Mouse (Mus musculus): ENCODE measurements at regions not wholly inside any gene's neighbourhood (a gene's known extent, or its start where the extent isn't known, plus 50 kb on each side); places are given as distances from the start of the nearest gene placed in this dataset.

DNA sequence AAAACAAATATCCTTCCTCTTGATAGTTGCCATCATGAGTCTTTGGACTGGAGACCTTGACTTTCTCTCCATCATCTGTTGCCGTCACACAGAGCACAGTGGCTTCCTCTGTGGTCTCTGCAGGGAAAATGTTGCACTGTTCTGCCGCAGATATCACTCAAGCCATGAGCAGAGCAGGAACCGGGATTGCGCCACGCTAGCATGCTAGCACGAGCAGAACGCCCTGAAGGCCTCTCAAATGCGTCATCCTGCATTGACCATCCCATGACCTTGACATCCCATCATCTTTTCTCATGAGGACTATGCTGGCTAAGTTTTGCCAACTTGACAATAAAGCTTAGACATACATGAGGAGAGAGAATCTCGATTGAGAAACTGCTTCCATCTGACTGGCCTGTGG lies 134.6 kb upstream of the Thbs1 start:
- H3K4me2 ChIP-seq (ENCODE audit: low read length) = no peak overlapping the region
- ATAC-seq (no peak), DNase-seq (ENCODE audit: low spot score) (no peak)
- no peaks in the 10 kb centered on the region for H3K4me1 ChIP-seq (ENCODE audit: control insufficient read depth, insufficient read depth, low read length)
- no peak overlapping the region for H3K4me3 ChIP-seq (ENCODE audit: low read depth, low read length)
- no peak overlapping the region for H3K9ac ChIP-seq (ENCODE audit: low read length)
- no peak overlapping the region for H3K27ac ChIP-seq (ENCODE audit: low read depth, low read length)
- no peaks in the 10 kb centered on the region for H3K27me3 ChIP-seq (replicated peaks; ENCODE audit: control insufficient read depth, insufficient read depth, low read length)
- H3K36me3 ChIP-seq (ENCODE audit: control insufficient read depth, insufficient read depth, low read length) = no peaks in the 10 kb centered on the region
- WGBS = 91% methylated on average over 9 of the region's 9 CpGs
- H3K9me3 ChIP-seq (replicated peaks; ENCODE audit: control insufficient read depth, low read length) = no peaks in the 10 kb centered on the region

DNA sequence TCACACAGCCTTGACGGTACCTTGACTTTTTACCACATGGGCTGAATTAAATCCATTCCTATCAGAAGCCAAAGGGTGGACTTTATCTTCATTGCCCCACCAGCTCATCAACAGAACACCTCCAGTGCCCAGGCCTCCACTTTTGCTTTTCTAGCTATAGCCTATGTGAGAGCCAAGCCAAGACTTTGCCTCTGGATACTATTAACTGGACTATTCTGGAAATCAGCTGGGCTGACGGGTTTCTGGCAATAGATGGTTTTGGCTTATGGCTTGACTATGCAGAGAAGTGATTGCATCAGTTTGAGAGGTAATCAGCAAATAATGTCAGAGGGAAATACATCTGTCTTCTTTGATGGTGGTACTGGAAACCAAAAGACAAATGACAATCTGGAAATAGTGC lies 130.8 kb upstream of the Thbs1 start:
- Histone ChIP-seq H3K4me1 (ENCODE audit: control insufficient read depth, insufficient read depth, low read length) (no peaks in the 10 kb centered on the region), H3K27ac (ENCODE audit: low read depth, low read length) (no peak overlapping the region), H3K27me3 (replicated peaks; ENCODE audit: control insufficient read depth, insufficient read depth, low read length) (no peaks in the 10 kb centered on the region), H3K36me3 (ENCODE audit: control insufficient read depth, insufficient read depth, low read length) (no peaks in the 10 kb centered on the region), H3K4me2 (ENCODE audit: low read length) (no peak overlapping the region), H3K9ac (ENCODE audit: low read length) (no peak overlapping the region), H3K9me3 (replicated peaks; ENCODE audit: control insufficient read depth, low read length) (no peaks in the 10 kb centered on the region), H3K4me3 (ENCODE audit: low read depth, low read length) (no peak overlapping the region)
- no peak for DNase-seq (ENCODE audit: low spot score)
- WGBS = 91% methylated on average over 2 of the region's 2 CpGs
- no peak for ATAC-seq

DNA sequence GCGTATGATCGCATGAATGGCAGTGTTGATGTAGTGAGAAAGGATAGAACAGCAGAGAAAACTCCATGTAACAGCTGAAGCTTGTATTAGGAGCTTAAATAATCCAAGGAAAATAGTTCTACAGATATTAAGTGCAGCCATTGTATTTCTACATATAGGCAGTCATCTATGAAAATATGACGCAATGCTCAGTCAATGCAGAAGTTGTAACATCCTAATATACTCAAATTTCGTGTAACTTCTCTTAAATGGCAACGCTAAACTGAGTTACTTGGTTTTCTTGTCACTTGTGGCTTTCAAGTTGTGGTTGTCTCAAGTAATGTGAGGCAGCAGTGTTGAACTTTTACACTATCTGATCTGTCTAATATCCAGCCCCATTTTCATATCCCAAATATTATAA lies 127.1 kb upstream of the Thbs1 start:
- WGBS = 93% methylated on average over 5 of the region's 5 CpGs
- no peak overlapping the region for H3K4me2 ChIP-seq (ENCODE audit: low read length)
- DNase-seq (ENCODE audit: low spot score) (no peak), ATAC-seq (no peak)
- H3K9ac ChIP-seq (ENCODE audit: low read length) = no peak overlapping the region
- no peaks in the 10 kb centered on the region for H3K9me3 ChIP-seq (replicated peaks; ENCODE audit: control insufficient read depth, low read length)
- H3K27ac ChIP-seq (ENCODE audit: low read depth, low read length) = no peak overlapping the region
- H3K27me3 ChIP-seq (replicated peaks; ENCODE audit: control insufficient read depth, insufficient read depth, low read length) = no peaks in the 10 kb centered on the region
- H3K4me3 ChIP-seq (ENCODE audit: low read depth, low read length) = no peak overlapping the region
- H3K4me1 ChIP-seq (ENCODE audit: control insufficient read depth, insufficient read depth, low read length) = no peaks in the 10 kb centered on the region
- no peaks in the 10 kb centered on the region for H3K36me3 ChIP-seq (ENCODE audit: control insufficient read depth, insufficient read depth, low read length)

DNA sequence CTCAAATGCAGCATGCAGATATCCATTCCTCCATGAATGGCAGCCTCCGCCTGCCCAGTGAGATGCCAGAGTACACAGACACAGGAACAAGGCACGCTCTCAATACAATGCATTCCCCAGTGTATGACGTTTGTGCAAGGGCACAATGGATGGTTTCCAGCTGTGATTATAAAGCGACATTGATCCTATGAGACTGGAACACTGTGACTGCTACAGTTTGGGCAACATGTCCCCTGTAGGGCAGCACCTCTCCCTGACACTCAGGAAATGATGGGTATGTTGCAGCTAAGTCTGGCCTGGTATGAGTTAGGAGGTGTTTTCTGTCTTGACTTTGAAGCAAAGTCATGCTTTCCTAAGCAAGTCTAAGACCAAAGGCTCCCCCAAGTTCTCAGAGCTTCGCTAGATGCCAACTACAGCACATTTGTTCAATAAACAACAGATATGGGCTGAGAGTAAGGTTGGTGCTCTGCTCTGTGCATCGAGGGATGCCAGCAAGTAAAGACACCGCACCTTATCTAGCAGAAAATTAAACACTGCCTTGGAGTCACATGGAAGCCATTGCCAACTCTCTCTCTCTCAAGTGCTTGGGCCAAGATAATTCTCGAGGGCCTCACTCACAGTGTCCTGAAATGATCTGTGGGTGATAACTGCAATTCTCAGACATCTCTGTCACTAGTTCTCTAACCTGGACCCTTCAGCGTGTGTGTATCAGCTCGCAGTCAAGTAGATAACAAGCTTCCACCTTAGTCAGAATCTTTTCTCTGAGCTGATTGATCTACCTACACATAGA lies 124.1 kb upstream of the Thbs1 start:
- no peaks in the 10 kb centered on the region for H3K4me1 ChIP-seq (ENCODE audit: control insufficient read depth, insufficient read depth, low read length)
- ATAC-seq = no peak
- H3K9ac ChIP-seq (ENCODE audit: low read length) = no peak overlapping the region

DNA sequence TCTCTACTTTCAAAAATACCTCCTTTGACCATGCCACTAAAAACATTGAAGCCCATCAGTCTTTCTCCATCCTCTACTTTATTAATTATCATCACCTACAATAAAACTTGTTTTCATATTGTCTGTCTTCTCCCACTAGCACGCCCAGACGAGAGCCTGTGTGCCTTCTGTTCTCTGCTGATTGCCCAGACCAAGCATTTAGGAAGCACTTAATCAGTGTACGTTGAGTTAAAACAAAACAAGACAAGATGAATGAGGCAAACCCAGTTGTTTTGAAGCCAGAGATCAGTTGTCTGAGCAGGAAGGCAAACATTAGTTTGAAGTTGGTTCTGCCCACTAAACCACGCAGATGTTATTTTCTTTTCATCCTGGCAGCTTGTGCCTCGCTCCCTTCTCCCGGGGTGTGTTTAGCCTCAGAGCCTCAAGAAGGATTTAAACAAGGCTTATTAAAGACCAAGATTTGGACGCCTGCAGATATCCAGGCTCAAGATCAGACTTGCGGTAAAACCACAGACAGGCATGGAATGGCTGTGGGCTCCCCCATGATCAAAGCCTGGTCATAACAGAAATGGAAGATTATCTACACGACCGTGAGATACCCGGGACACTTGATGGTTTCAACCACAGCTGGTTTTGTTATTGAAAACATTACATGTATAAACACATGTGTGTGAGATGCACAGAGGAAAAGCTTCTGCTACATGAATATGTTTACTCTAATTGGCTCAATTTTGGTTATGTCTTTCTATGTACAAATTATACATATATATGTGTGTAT lies 123.1 kb upstream of the Thbs1 start:
- Histone ChIP-seq H3K9ac (ENCODE audit: low read length) (no peak overlapping the region), H3K27me3 (replicated peaks; ENCODE audit: control insufficient read depth, insufficient read depth, low read length) (no peaks in the 10 kb centered on the region), H3K4me2 (ENCODE audit: low read length) (no peak overlapping the region), H3K4me1 (ENCODE audit: control insufficient read depth, insufficient read depth, low read length) (no peaks in the 10 kb centered on the region), H3K9me3 (replicated peaks; ENCODE audit: control insufficient read depth, low read length) (no peaks in the 10 kb centered on the region), H3K27ac (ENCODE audit: low read depth, low read length) (no peak overlapping the region), H3K36me3 (ENCODE audit: control insufficient read depth, insufficient read depth, low read length) (no peaks in the 10 kb centered on the region), H3K4me3 (ENCODE audit: low read depth, low read length) (no peak overlapping the region)
- WGBS = 77% methylated on average over 11 of the region's 11 CpGs
- DNase-seq (ENCODE audit: low spot score) (no peak), ATAC-seq (no peak)

More for the DNA sequence above, 124.1 kb upstream of the Thbs1 start:
- Histone ChIP-seq H3K4me2 (ENCODE audit: low read length) (no peak overlapping the region), H3K36me3 (ENCODE audit: control insufficient read depth, insufficient read depth, low read length) (no peaks in the 10 kb centered on the region), H3K27ac (ENCODE audit: low read depth, low read length) (no peak overlapping the region), H3K4me3 (ENCODE audit: low read depth, low read length) (no peak overlapping the region), H3K9me3 (replicated peaks; ENCODE audit: control insufficient read depth, low read length) (no peaks in the 10 kb centered on the region), H3K27me3 (replicated peaks; ENCODE audit: control insufficient read depth, insufficient read depth, low read length) (no peaks in the 10 kb centered on the region)
- WGBS = 69% methylated on average over 10 of the region's 10 CpGs
- DNase-seq (ENCODE audit: low spot score) = no peak

DNA sequence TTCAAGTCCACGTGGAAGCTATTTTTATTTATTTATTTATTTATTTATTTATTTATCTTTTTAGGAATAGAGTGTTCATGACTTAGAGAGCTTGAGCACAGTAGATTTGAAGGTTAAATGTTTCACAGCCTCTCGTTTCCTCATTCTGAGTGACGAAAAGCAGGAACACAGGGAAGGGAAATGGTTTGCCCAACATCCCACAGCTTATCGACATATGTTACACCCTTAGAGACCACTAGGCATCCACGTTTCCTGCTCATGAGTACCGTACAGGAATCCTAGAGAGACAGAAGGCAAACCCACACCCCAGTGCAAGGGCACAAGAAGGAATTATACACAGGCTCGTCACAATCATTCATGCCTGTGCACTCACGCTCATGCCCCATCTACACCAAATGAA lies 122.5 kb upstream of the Thbs1 start:
- 91% methylated on average over 8 of the region's 8 CpGs for WGBS
- H3K9me3 ChIP-seq (replicated peaks; ENCODE audit: control insufficient read depth, low read length) = no peaks in the 10 kb centered on the region
- no peak overlapping the region for H3K4me3 ChIP-seq (ENCODE audit: low read depth, low read length)
- H3K36me3 ChIP-seq (ENCODE audit: control insufficient read depth, insufficient read depth, low read length) = no peaks in the 10 kb centered on the region
- no peak overlapping the region for H3K27ac ChIP-seq (ENCODE audit: low read depth, low read length)
- ATAC-seq (no peak), DNase-seq (ENCODE audit: low spot score) (no peak)
- H3K4me2 ChIP-seq (ENCODE audit: low read length) = no peak overlapping the region
- H3K27me3 ChIP-seq (replicated peaks; ENCODE audit: control insufficient read depth, insufficient read depth, low read length) = no peaks in the 10 kb centered on the region
- H3K9ac ChIP-seq (ENCODE audit: low read length) = no peak overlapping the region
- no peaks in the 10 kb centered on the region for H3K4me1 ChIP-seq (ENCODE audit: control insufficient read depth, insufficient read depth, low read length)

DNA sequence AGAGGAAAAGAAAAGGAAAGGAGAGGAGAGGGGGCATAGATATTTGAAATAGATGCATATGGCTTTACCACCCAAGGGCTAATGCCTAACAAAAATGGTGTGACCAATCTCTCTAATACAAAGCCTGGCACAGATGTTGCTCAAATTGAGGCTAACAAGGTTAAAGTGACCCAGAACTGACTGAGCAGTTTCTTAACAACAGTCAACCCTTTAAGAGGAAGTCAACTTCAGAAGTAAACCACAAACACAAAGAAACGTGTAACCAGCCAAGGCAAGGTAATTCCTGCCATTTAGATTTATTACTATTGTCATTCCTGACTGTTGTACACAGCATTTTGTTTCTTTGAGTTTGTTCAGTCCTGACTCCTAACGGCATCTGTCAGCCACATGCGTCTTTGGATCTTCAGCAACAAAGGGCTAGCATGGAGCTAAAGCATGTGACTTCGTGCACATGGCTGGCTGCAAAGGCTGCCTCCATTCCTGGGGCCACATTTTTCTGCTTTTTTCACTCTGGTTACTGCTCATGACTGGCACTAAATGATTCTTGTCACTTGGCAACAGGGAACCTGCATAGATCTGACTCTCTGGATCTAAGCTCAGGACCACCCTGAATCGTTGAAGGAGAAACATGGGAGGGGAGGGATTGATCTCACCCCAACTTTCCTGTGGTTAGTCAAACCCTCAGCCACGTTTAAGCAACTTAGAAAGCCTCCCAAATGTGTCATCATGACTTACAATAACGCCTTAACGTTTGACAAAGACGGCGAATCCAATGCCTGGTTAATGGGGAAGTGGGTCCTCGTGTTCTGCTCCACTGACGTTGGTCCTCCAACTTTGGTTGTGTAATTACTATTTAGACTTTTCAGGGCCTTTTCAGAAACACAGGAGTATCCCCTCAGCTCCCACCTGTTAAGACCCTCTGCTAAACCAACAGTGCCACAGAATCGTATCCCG lies 115.3 kb upstream of the Thbs1 start:
- no peak overlapping the region for H3K27ac ChIP-seq (ENCODE audit: low read depth, low read length)
- WGBS = 83% methylated on average over 14 of the region's 14 CpGs
- DNase-seq (ENCODE audit: low spot score) = no peak
- H3K9me3 ChIP-seq (replicated peaks; ENCODE audit: control insufficient read depth, low read length) = no peaks in the 10 kb centered on the region
- H3K27me3 ChIP-seq (replicated peaks; ENCODE audit: control insufficient read depth, insufficient read depth, low read length) = no peaks in the 10 kb centered on the region
- H3K9ac ChIP-seq (ENCODE audit: low read length) = no peak overlapping the region
- no peaks in the 10 kb centered on the region for H3K4me1 ChIP-seq (ENCODE audit: control insufficient read depth, insufficient read depth, low read length)
- no peaks in the 10 kb centered on the region for H3K36me3 ChIP-seq (ENCODE audit: control insufficient read depth, insufficient read depth, low read length)
- no peak overlapping the region for H3K4me2 ChIP-seq (ENCODE audit: low read length)
- no peak for ATAC-seq
- no peak overlapping the region for H3K4me3 ChIP-seq (ENCODE audit: low read depth, low read length)

DNA sequence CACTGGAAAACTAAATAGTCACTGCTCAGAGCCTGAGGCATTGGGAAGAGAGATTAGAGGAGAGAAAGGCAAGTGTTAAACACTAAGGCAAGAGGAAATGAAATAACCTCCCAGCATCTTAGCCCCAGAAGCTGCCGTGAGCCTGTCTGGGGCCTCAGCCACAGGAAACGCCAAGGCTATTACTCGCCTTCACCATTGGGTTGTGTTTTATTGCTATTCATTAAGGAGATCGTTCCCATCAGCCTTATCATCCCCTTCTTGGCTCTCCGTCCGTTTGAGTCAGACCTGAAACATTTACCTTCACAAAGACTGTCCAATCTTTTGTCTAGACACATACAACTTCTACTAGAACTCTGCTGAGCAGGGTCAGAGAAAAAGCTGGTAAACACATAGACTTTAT lies 112.0 kb upstream of the Thbs1 start:
- Histone ChIP-seq H3K36me3 (ENCODE audit: control insufficient read depth, insufficient read depth, low read length) (no peaks in the 10 kb centered on the region), H3K9ac (ENCODE audit: low read length) (no peak overlapping the region), H3K9me3 (replicated peaks; ENCODE audit: control insufficient read depth, low read length) (no peaks in the 10 kb centered on the region), H3K4me2 (ENCODE audit: low read length) (no peak overlapping the region), H3K4me1 (ENCODE audit: control insufficient read depth, insufficient read depth, low read length) (no peaks in the 10 kb centered on the region), H3K27me3 (replicated peaks; ENCODE audit: control insufficient read depth, insufficient read depth, low read length) (no peaks in the 10 kb centered on the region), H3K4me3 (ENCODE audit: low read depth, low read length) (no peak overlapping the region), H3K27ac (ENCODE audit: low read depth, low read length) (no peak overlapping the region)
- 67% methylated on average over 6 of the region's 6 CpGs for WGBS
- ATAC-seq (no peak), DNase-seq (ENCODE audit: low spot score) (no peak)
